8 mouse cellular contexts compared by ENCODE assay signal in the genomic region with DNA sequence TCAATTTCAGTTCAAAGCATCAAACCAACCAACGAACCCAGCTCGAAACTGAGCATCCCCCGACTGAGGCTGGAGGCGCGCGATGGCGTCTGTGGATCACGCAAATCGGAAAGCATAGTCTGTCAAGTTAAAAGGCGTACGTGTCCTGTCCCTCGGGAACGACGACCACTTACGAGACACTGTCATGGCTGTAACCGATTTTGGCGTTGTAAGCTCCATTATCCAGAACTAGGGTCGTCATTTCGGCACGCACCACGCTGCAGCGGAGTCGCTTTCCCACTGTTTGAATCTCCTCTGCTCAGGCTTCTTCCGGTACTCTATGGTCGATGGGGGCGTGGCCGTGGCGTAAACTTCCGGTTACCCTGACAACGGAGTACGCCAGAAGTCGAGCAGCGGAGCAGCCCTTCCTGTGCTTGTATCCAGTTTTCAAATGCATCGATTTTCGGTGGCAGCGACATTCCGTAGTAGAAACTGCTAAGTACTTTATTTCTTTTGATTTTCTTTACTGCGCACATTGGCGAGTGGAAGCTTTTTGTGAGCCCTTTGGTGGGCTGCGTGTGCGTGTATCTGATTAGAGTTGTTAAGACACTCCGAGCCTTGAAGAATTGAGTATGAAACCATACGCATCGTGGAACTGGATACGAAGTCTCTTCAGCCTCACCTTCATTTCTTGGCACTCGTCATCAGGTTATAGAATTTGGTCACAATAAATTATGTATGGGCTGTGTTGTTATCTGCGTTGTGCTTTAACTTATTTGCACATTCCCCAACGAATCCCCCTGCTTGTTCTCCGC. TPM values are rescaled to one million over a fixed set of nuclear protein-coding genes. Genes with fewer than 3 reads are reported as not detected.
A peak's percentile ranks its signal among the peaks of the same experiment; 100 is the strongest.
DNase-seq lines count a peak whose midpoint lies in the region; ATAC-seq lines count a peak whose summit lies in the region.

Actr6 (minus strand) TSS at position 295 of the 794 bp plus-strand sequence.

- 1% methylated on average over 49 of the region's 49 CpGs for WGBS in hindbrain, embryonic 12.5 days

- peak within 1 kb of the TSS; percentile 65 for H3K9ac ChIP-seq in hindbrain, embryonic 12.5 days

- peaks cover 17% of the 10 kb centered on the region for H3K4me1 ChIP-seq in hindbrain, embryonic 12.5 days

- peak within 1 kb of the TSS; percentile 79 for H3K4me2 ChIP-seq in hindbrain, embryonic 12.5 days (replicated peaks)

- DNase-seq in Muller cell, postnatal 12 days (ENCODE audit: inconsistent ontology term), result peak; percentile 91
- peak; percentile 90 for DNase-seq in cerebellum, adult 9-11 months
- peak; percentile 90 to 97 for DNase-seq in frontal cortex, adult 2 months (ENCODE audit: extremely low spot score in 1 of 2, low spot score in 1 of 2)
- DNase-seq in layer of hippocampus, postnatal 14 days (ENCODE audit: low spot score in 2 of 2), result peak; percentile 89 to 95
- DNase-seq in lung, postnatal 14 days, result peak; percentile 95
- peak; percentile 88 for DNase-seq in retina, adult 2 months (ENCODE audit: low read depth, low spot score)
- DNase-seq in thymus, postnatal 36 days, result peak; percentile 93 to 94

- H3K27ac ChIP-seq in hindbrain, embryonic 12.5 days, result peak within 1 kb of the TSS; percentile 74

- H3K27me3 ChIP-seq in hindbrain, embryonic 12.5 days, result peaks cover 2% of the 10 kb centered on the region; the same call in 1 of the 2 replicates

- no peaks in the 10 kb centered on the region for H3K9me3 ChIP-seq in hindbrain, embryonic 12.5 days (replicated peaks)

- ATAC-seq in hindbrain, embryonic 12.5 days (ENCODE audit: low FRiP score), result peak; percentile 98

- peak within 1 kb of the TSS; percentile 61 for H3K4me3 ChIP-seq in hindbrain, embryonic 12.5 days

- peaks cover under 1% of the 10 kb centered on the region; the same call in 1 of the 2 replicates for H3K36me3 ChIP-seq in hindbrain, embryonic 12.5 days

RNA-seq across cellular contexts. Expression of gene Actr6, which starts in this region (rescaled TPM):
- polyA plus RNA-seq in frontal cortex, adult 2 months (2012; rRNA removed), result 18.3 and 19.1 TPM in 2 replicates
- 42.5 and 51.2 TPM in 2 replicates for polyA plus RNA-seq in hindbrain, embryonic 12.5 days (2016; fragmentation: Nextera tagmentation; extraction: Ambion mirVana)
- total RNA-seq in layer of hippocampus, postnatal 14 days (2021), result 10 to 100 TPM; 19.9 to 27.5 TPM

Comparison
In these comparisons a context has a peak if more than half of its experiments do, and no peak if none do; other contexts are left out.
1. Peak in every context shown above with its lines: DNase-seq, ATAC-seq, H3K4me3 ChIP-seq and H3K27ac ChIP-seq.